Mouse (Mus musculus) stomach, postnatal 0 days (tissue): ENCODE data around the gene Tgoln1.

Experiments
- CTCF ChIP-seq: IDR thresholded peaks from 2 replicates; pipeline ENCODE4 v1.5.1; 2016; ENCODE audit warnings: antibody characterized with exemption, low read depth, mild to moderate bottlenecking, moderate library complexity
- EP300 ChIP-seq: optimal IDR thresholded peaks from 2 replicates; pipeline ENCODE3; 2016; ENCODE audit warnings: antibody characterized with exemption

- TF ChIP-seq CTCF (no peak), EP300 (no peak)
Measured at GRCm38 (mm10) chr6:72607060-72607459, 9.7 kb downstream of the Tgoln1 start.
